Mouse (Mus musculus): ENCODE results near the gene Ndufb5.

- TF ChIP-seq CTCF (IDR thresholded peaks at IDR 0.05; ENCODE audit: control insufficient read depth, insufficient read depth, low read length) (no peak), POLR2A (IDR thresholded peaks at IDR 0.05; ENCODE audit: borderline replicate concordance, control insufficient read depth, low read depth, low read length) (no peak)
These were observed 12.6 kb upstream of the Ndufb5 start for GRCm38 (mm10) chr3:32724191-32724590.
